Mouse (Mus musculus): Measurements from ENCODE around the gene Reep3. TPM values are rescaled to one million over a fixed set of nuclear protein-coding genes. Genes with fewer than 3 reads are reported as not detected.

Reep3 gene
- polyA plus RNA-seq, 1 experiment from 2014 or later = 77.4 TPM

- Histone ChIP-seq H3K27me3 (replicated peaks; ENCODE audit: control insufficient read depth, insufficient read depth, low read length) (no peaks in the 10 kb centered on the region), H3K9me3 (ENCODE audit: control insufficient read depth) (no peaks in the 10 kb centered on the region), H3K4me2 (replicated peaks; ENCODE audit: low read depth) (no peak overlapping the region), H3K4me3 (ENCODE audit: low read depth, low read length) (no peak overlapping the region), H3K27ac (ENCODE audit: low read depth, low read length) (no peak overlapping the region), H3K36me3 (ENCODE audit: control insufficient read depth, insufficient read depth) (no peaks in the 10 kb centered on the region), H3K9ac (ENCODE audit: low read depth, low read length) (no peak overlapping the region), H3K4me1 (replicated peaks; ENCODE audit: control insufficient read depth, insufficient read depth, low read length) (no peaks in the 10 kb centered on the region)
- no peak for TF ChIP-seq CTCF (IDR thresholded peaks at IDR 0.05; ENCODE audit: low read depth)
- no peak for ATAC-seq
- 69% methylated on average over 4 of the region's 4 CpGs for WGBS
These were observed 17.7 kb downstream of the Reep3 start for GRCm38 (mm10) chr10:67079030-67079429.

DNA sequence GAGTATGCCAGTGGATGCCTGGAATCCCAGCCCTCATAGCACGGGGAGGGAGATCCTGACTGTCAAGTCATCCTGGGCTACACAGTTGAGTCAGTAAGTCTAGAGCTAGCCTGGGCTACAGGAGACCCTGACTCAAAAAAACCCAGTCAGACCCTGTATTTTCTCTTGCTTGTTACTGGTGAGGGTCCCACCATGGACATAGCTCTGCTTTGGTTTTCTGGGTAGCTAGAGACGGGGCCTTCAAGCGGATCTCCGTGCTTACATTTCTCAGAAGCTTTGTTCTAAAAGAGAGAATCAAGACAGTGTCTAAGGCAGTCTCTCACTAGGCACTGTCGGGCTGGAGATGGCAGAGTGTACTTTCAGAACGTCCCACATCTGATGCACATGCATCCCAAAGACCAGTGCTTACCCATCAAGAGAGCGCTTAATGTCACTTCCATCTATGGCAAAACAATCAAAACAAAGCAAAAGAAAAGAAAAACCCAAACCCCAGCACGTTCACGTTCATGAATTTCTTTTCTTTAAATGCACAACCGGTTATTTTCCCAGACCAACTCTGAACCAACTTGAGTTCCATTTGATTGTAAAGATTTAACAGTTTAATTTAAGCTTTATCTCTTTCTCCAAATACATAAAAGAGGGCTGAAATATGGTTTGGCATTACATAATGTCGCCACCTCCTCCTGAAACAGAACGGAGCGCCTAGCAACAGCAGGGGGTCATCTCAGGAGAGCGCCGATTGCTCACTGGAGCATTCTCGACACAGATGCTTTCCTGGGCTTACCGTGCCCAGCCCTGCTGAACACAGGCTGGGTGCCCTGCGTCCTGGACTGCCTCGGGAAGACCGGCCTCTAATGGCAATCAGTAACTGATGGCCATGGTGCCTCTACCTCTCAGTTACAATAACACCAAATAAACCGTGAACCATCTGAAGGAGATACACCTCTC lies 20.5 kb downstream of the Reep3 start:
- ATAC-seq = no peak
- H3K4me2 ChIP-seq (replicated peaks; ENCODE audit: low read depth) = no peak overlapping the region
- WGBS = 76% methylated on average over 21 of the region's 21 CpGs

GRCm38 (mm10) chr10:67073577-67073976 lies 23.2 kb downstream of the Reep3 start:
- WGBS = 94% methylated on average over 8 of the region's 8 CpGs
- no peak for TF ChIP-seq CTCF (IDR thresholded peaks at IDR 0.05; ENCODE audit: low read depth)
- no peak overlapping the region for H3K9ac ChIP-seq (ENCODE audit: low read depth, low read length)
- no peaks in the 10 kb centered on the region; the same call in 1 of the 2 replicates for H3K36me3 ChIP-seq (ENCODE audit: control insufficient read depth, insufficient read depth)
- no peak overlapping the region for H3K27ac ChIP-seq (ENCODE audit: low read depth, low read length)
- no peaks in the 10 kb centered on the region for H3K4me1 ChIP-seq (replicated peaks; ENCODE audit: control insufficient read depth, insufficient read depth, low read length)
- ATAC-seq = no peak
- no peak overlapping the region for H3K4me2 ChIP-seq (replicated peaks; ENCODE audit: low read depth)
- no peaks in the 10 kb centered on the region for H3K9me3 ChIP-seq (ENCODE audit: control insufficient read depth)
- H3K4me3 ChIP-seq (ENCODE audit: low read depth, low read length) = no peak overlapping the region
- H3K27me3 ChIP-seq (replicated peaks; ENCODE audit: control insufficient read depth, insufficient read depth, low read length) = no peaks in the 10 kb centered on the region

More for the DNA sequence above, 20.5 kb downstream of the Reep3 start:
- TF ChIP-seq CTCF (IDR thresholded peaks at IDR 0.05; ENCODE audit: low read depth) = no peak
- Histone ChIP-seq H3K4me3 (ENCODE audit: low read depth, low read length) (no peak overlapping the region), H3K36me3 (ENCODE audit: control insufficient read depth, insufficient read depth) (no peaks in the 10 kb centered on the region), H3K9me3 (ENCODE audit: control insufficient read depth) (no peaks in the 10 kb centered on the region), H3K27ac (ENCODE audit: low read depth, low read length) (no peak overlapping the region), H3K9ac (ENCODE audit: low read depth, low read length) (no peak overlapping the region), H3K27me3 (replicated peaks; ENCODE audit: control insufficient read depth, insufficient read depth, low read length) (no peaks in the 10 kb centered on the region), H3K4me1 (replicated peaks; ENCODE audit: control insufficient read depth, insufficient read depth, low read length) (no peaks in the 10 kb centered on the region)

DNA sequence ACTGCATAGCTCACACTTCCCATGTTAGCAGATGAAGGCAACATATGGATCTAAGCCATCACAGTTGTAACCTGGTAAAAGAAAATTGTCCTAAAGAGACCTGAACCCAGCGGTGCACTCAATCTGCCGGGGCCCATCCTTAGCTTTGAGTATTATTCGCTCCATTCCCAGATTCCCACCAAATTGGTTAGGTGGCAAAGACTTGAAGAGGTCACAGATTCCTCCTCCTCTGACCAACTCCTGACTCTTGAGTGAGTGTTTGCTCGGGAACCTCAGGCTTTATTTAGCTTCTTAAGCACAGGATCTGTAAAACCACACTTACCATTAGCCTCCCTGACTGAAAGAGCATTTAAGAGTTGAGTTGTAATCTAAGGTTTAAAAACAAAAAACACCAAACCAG lies 24.1 kb downstream of the Reep3 start:
- Histone ChIP-seq H3K9ac (ENCODE audit: low read depth, low read length) (no peak overlapping the region), H3K4me2 (replicated peaks; ENCODE audit: low read depth) (no peak overlapping the region), H3K27ac (ENCODE audit: low read depth, low read length) (no peak overlapping the region), H3K4me1 (replicated peaks; ENCODE audit: control insufficient read depth, insufficient read depth, low read length) (no peaks in the 10 kb centered on the region), H3K36me3 (ENCODE audit: control insufficient read depth, insufficient read depth) (no peaks in the 10 kb centered on the region; the same call in 1 of the 2 replicates), H3K27me3 (replicated peaks; ENCODE audit: control insufficient read depth, insufficient read depth, low read length) (no peaks in the 10 kb centered on the region), H3K4me3 (ENCODE audit: low read depth, low read length) (no peak overlapping the region), H3K9me3 (ENCODE audit: control insufficient read depth) (no peaks in the 10 kb centered on the region)
- WGBS = 87% methylated on average over 4 of the region's 4 CpGs
- no peak for TF ChIP-seq CTCF (IDR thresholded peaks at IDR 0.05; ENCODE audit: low read depth)
- ATAC-seq = no peak

DNA sequence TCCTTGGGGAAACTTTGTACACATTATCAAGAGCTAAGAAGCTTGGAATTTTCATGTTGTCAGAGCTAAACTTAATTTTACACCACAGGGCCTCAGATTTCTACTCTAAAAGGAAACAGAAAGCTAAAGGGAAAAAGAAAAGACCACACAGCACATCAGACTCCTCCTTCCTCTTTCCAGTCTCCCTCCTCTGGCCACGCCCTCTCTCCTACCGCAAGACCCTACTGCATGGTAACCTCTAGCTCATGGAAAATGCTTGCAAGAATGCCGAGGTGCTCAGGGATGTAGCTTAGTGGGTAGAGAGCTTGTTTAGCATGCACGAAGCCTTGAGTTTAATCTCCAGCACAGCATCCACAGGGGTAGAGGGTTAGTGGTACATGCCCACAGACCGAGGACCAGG lies 24.9 kb downstream of the Reep3 start:
- H3K27ac ChIP-seq (ENCODE audit: low read depth, low read length) = no peak overlapping the region

GRCm38 (mm10) chr10:67071389-67071788 lies 25.4 kb downstream of the Reep3 start:
- Histone ChIP-seq H3K9me3 (ENCODE audit: control insufficient read depth) (no peaks in the 10 kb centered on the region), H3K36me3 (ENCODE audit: control insufficient read depth, insufficient read depth) (no peaks in the 10 kb centered on the region; the same call in 1 of the 2 replicates), H3K4me2 (replicated peaks; ENCODE audit: low read depth) (no peak overlapping the region), H3K27me3 (replicated peaks; ENCODE audit: control insufficient read depth, insufficient read depth, low read length) (no peaks in the 10 kb centered on the region), H3K4me3 (ENCODE audit: low read depth, low read length) (no peak overlapping the region), H3K4me1 (replicated peaks; ENCODE audit: control insufficient read depth, insufficient read depth, low read length) (no peaks in the 10 kb centered on the region), H3K9ac (ENCODE audit: low read depth, low read length) (no peak overlapping the region), H3K27ac (ENCODE audit: low read depth, low read length) (no peak overlapping the region)
- 58% methylated on average over 4 of the region's 4 CpGs for WGBS
- ATAC-seq = no peak
- TF ChIP-seq CTCF (IDR thresholded peaks at IDR 0.05; ENCODE audit: low read depth) = no peak

More for the DNA sequence above, 24.9 kb downstream of the Reep3 start:
- ATAC-seq = no peak
- Histone ChIP-seq H3K27me3 (replicated peaks; ENCODE audit: control insufficient read depth, insufficient read depth, low read length) (no peaks in the 10 kb centered on the region), H3K9ac (ENCODE audit: low read depth, low read length) (no peak overlapping the region), H3K9me3 (ENCODE audit: control insufficient read depth) (no peaks in the 10 kb centered on the region), H3K4me3 (ENCODE audit: low read depth, low read length) (no peak overlapping the region), H3K4me2 (replicated peaks; ENCODE audit: low read depth) (no peak overlapping the region), H3K36me3 (ENCODE audit: control insufficient read depth, insufficient read depth) (no peaks in the 10 kb centered on the region; the same call in 1 of the 2 replicates), H3K4me1 (replicated peaks; ENCODE audit: control insufficient read depth, insufficient read depth, low read length) (no peaks in the 10 kb centered on the region)
- WGBS = 74% methylated on average over 5 of the region's 5 CpGs
- TF ChIP-seq CTCF (IDR thresholded peaks at IDR 0.05; ENCODE audit: low read depth) = no peak

Data from intestine, postnatal 0 days (tissue).